Mouse (Mus musculus) common myeloid progenitor, adult 5-6 weeks (primary cell): ENCODE results near the gene Zfp90. TPM values are rescaled to one million over a fixed set of nuclear protein-coding genes. Genes with fewer than 3 reads are reported as not detected.
"Not testable (repeated sequence)": the region's sequence is repeated elsewhere in the genome, so short reads cannot be mapped to it uniquely, and the experiment has no call there.

ENCODE experiments used
- ATAC-seq: replicated peaks from 2 replicates; pipeline ENCODE4 v1.8.0; 2016; ENCODE audit warnings: low read depth, mild to moderate bottlenecking, moderate TSS enrichment, inconsistent platforms; ENCODE audit not compliant: poor library complexity, severe bottlenecking
- total RNA-seq: library from RNA; stranded (forward); fragments of 200-1000, 187-1606 nt; gene quantifications from 2 replicates; pipeline ENCODE4 v1.2.3, GENCODE M21; 2017

Gene Zfp90
- 13.4 and 13.5 TPM in 2 replicates for total RNA-seq

DNA sequence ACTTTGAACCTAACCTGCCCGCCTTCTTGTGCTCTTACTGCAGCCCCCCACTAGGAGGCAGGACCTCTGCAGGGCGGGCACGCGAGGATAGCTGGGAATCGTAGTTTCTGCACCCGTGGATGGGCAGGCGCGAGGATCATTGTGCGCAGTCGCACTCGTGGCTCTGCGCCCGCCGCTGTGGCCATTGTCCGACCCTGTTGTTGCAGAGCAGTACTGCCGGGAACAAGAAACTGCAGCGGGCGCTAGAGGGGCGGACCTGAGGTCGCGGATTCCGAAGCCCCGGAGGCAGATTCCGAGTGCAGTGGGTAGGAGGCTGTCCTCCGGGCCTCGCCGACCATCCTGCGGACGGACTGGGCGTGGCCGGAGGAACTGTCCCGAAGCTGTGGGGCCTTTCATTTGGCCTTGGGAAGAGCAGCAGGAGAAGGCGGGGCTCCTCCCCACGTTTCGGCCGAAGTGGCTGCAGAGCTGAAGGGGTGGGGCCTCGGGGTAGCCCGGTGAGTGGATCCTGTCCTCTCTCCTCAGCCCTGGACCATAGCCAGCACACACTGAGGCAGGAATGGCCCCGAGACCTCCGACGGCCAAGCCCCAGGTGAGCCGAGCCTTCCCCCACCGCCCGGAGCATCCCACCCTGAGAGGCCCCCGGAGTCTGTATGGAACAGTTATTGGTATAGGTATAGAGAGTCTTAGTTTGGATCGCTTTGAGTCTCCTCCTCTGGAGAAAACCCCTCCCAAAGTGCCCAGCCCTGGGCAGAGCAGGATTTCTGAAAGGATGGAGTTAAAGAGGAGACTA lies at the start of gene Zfp90:
TSS of gene Zfp90 (plus strand) at position 146 of the 790 bp plus-strand sequence.
- ATAC-seq: peak; percentile 97

DNA sequence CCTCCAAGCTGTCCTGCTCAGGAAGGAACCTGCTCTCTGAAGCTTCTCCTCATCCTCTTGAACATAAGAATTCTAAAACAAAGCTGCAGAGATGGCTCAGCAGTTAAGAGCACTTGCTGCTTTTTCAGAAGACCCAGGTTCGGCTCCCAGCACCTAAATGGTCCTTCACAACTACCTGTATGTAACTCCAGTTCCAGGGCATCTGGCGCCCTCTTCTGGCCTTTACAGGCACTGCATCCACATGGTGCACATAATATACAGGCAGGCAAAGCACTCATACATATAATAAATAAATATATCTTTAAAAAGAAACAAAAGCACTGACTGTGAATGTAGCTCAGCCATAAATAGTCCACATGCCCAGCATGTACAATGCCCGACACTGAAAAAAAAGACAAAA lies 46.6 kb upstream of the Zfp90 start:
- no peak for ATAC-seq

DNA sequence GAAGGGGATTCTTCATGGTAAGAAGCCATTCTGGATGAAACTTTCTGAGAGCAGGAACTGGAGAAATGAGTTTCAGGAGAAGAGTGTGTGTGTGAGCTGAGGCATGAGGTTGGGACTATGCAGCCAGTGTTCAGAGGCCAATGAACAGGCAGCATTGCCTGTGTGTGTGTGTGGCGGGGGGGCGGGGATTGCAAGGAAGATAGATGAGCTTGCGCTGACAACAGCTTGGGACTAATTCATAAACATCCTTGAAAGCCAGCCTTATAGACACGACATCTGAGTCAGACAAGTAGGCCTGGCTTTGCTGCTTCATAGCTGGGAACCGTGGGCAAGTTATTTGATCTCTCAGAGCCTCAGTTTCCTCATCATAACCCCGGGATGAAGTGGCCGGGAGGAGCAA lies 46.1 kb upstream of the Zfp90 start:
- no peak for ATAC-seq

DNA sequence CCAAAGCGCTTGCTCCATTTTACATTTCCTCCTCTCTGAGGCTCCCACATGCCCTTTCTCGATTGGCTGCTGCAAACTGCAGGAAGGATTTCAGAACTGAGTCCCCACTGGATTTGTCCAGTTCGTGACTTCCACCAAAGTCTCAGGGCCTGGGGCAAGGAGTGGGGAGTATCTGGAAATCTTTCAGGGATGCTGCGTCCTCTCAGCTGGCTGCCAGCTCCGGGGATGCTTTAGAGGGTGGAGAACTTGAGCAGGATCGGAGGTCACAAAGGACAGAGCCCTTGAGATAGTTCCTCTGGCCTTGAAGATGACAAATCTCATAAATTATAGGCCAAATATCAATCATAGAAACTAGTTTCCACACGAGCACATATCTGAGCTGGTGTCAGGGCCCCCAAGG lies 39.2 kb upstream of the Zfp90 start:
- no peak for ATAC-seq

DNA sequence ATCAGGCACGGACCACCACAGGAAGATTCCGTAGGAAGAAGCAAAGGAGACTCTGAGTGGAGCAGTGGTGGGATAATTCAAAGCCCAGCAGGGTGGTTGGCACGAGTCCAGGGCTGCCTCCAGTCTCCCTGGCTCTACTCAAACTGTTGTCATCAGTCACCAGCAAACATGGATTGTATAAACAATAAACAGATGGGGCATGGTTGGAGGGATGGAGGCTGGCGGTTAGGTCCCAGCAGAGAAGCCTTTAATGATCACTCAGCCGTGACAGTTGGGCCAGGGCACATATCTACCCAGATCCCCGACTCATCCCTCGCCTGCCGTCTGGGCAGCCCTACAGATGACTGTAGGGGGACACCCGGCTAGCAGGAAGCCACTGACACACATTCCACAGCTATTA lies 38.3 kb upstream of the Zfp90 start:
- no peak for ATAC-seq

DNA sequence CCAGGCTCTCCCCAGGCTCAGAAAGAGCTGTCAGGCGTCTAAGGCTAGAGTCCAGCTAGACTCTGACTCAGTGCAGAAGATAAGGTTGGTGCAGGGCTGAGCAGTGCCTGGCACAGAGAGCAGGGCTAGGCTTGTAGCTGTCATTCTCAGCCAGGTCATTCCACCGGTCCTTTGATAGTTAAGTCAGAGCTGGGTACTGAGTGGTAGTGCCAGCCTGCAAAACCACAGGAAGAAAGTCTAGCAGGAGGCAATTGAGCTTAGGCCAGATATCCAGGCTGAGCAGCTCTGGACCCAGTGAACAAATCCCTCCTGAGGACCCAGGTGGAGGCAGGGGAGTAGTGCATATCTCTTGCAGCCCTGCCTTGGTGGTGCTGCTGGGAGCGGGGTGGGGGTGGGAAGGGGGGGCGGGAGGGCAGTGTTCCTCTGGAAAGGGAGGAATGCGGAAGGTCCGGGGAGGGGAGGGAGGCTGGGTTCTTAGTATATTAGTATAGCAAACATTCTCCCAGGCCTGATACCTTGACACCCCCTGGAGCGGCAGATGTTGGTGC lies 36.6 kb upstream of the Zfp90 start:
- ATAC-seq: peak; percentile 45

DNA sequence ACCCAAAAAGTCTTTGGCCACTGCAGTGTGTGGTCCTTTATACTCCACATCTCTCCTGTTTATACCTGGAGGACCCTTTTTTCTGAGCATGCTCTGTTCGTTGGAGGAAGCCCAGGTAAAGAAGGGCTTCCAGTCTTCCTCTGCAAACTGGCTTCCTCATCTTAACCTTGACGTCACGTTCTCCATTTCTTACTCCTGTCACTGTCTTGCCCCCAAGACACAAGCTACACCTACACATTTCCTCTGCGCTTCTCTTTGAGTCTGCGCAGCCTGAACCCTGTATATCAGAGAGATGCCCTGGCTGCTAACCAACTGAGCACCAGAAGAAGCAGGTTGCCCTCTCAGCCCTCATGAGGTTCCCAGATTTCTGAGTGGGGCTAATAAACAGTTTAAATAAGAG lies 35.8 kb upstream of the Zfp90 start:
- no peak for ATAC-seq

DNA sequence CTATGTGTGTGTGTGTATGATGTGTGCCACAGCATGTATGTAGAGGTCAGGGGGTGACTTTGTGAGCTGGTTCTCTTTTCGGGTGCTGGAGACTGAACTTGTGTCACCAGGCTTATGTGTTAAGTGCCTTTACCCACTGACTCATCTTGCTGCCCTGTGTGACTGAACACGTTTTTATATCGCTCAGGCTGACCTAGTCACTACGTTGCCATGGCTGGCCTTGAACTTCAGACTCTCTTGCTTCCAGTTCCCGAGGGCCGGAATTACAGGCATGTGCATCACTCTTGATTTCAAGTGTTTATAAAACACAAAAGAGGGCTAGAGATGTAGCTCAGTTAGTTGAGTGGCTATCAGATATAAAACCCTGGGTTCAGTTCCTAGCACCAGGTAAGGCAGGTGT lies 34.1 kb upstream of the Zfp90 start:
- ATAC-seq: no peak

DNA sequence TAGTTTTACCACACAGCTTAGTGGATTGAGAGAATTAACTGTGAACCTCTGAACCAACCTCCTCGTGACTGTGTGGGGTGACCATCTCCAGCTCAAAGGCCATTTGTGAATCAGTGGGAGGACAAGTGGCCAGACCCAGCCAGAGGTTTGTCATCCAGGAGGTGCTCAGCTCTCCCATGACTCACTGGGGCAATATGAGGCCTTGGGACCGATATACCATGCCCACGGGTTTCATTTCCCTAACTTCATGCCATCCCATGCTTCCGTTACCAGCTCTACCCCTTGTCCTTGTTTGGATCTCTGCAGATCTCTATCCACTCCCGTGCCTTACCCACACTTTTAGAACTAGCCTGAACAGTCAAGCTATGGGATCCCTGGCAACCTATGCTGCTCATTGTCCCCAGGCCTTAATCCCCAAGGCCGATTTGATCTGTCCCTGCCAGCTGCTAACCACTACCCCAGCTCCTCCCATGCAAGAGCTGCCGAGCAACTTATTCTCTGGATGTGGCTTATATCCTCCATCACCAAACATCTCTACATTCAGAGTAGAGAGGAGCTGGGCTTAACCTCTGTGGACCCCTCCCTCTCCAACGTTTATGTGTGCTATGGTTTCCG lies 27.2 kb upstream of the Zfp90 start:
- ATAC-seq: peak; percentile 32; the same call in 1 of the 2 replicates

DNA sequence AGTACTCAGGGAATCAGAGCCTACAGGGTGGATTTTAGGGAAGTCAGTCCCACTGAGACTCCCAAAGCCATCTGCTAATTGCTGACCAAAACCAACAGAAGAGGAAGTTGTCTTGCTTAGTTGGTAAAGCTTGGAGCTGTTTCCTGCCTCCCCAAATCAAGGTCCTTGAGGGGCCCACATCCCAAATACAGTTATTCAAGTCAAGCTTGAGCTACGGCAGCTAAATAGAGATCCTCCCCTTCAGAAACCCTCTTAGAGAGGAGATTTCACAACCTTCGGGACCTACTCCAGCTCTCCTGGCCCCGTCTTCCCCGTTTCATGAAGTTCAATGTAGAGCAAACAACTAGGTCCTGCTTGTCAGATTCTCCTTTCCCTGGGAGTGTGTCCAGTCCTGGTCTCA lies 20.6 kb upstream of the Zfp90 start:
- ATAC-seq: peak; percentile 63

DNA sequence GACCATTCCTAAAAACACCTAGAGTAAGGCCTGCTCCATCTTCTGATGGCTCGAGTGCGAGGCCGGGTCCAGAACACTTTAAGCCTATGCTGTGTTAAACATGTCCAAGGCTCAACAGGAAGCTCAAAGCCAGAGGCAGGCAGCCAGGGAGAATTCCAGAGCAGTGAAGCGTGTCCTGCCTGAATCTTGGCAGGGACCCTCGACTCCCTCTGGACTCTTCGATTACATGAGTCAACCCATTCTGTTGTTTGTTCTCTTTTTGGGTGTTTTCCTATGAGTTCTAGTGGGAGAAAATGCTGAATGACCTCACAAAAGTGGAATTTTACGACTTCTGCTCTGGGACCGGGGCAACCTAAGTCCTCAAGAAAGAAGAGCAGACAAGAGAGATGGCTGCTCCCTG lies 15.4 kb upstream of the Zfp90 start:
- no peak for ATAC-seq

DNA sequence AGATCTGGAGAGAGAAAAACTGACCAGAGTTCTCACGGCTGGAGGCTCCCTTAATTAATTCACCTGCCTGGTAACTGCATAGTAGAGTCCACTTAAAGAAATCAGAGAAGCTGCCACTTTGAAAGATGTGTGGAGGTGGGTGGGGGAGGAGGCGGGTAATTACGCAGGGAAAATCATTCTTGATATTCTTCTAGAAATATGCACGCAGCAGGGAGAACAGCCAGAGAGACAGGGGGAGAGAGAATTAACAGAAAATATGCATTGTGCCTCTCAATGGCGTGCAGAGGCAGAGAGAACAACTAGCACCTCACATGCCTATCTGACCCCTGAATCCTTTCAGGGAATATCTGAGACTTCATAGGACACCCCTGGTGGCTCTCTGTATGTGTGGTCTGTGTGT lies 14.9 kb upstream of the Zfp90 start:
- ATAC-seq: no peak

DNA sequence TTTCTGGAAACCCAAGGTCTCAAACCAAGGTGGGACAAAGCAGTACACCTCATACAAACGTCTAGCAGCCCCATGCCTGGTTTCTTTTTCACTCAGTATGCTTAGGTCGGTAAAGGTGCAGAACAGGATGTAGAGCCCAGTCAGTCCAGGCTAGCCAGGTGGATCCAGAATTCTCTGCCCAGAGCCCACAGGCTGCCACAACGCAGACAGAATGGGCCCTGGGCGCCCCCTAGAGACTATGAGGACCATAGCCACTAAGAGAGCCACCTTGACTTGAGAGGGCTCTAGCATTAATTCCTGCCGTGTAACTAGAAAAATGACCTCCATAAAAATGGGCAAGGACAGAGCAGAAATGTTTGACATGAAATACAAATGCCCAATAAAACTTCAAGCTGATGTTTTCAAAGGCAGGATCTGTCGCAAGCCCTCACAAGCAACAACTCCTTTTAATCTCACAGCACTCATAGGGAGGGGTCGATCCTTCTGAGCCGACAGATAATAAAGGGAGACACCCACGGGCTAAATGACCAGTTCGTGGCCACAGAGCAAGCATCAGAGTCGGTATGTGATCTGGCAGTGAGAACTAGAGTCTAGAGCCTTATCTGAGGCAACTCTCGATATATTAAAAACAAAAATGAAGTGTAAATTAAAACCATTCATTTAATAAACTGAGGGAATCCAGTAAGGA lies 11.7 kb upstream of the Zfp90 start:
- ATAC-seq: peak; percentile 90

DNA sequence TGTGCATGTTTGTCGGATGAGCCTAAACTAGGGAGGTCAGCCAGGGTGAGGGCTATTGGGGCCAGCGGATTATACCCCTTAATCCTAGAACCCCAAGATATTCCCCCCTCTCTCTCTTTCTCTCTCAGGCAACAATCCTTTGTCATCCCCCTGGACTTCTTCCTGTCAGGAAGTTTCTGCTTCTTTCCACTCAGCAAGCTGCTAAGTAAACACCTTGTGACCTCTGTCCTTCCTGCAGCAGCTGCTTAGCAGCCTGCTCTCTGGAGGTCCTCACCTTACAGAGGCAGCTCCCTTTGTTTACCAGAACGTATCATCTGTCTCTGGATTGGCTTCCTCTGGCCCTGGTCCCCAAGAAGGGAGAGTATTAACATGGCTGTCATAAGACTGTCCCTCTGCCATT lies 10.3 kb upstream of the Zfp90 start:
- ATAC-seq: no peak

DNA sequence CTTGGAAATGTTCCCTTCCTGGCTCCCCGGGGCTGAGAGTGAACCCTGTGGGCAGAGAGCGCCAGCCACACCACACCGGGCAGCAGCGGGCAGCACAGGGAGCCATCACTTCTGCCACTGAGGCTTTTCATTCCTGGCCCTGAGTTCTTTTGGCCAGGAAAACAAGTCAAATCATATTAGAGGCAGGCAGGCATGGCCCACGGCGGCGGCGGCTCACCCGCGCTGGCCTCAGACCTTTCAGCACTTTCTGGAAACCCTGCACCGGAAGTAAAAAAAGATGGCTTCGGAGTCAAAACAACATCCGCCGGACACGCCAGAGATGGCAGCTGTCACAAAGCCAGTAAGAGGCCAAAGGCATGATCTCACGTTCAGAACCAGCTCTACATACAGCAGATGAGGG lies 9.3 kb upstream of the Zfp90 start:
- ATAC-seq: no peak

DNA sequence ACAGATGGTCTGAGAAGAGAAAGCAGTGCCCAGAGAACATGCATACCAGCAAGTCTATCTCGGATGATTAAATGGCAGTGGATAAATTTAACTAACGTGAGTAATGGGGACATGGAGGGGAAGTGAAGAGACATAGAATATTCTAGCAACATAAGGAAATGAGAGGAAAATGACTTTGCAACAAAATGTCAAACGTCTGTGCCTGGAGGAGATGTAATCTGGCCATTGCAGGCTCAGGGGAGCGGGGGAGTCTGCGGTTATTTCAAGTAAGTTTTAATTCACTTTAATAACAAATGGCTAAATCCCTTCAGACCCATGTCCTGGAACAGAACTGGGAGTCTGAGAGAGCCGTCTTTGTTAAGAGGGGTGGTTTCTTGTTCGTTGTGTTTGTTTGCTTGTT lies 5.1 kb upstream of the Zfp90 start:
- peak; percentile 20 for ATAC-seq

DNA sequence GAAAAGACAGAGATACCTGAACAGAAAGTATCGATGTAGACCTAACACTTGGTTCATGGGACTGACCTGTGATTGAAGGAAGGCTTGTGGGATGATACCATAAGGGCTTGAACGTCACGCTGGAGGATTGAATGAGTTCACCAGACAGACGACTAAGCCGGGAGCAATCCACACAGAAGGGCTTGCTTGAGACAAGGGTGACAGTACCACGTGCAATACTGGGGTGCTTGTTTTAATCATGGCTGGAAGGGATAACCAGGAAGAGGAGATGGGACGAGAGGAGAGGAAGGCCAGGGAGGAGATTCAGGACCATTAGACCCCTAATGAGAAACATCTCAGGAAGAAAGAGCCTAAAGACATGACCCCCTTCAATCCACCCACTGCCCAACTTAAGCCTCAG lies 4.6 kb upstream of the Zfp90 start:
- ATAC-seq: no peak

DNA sequence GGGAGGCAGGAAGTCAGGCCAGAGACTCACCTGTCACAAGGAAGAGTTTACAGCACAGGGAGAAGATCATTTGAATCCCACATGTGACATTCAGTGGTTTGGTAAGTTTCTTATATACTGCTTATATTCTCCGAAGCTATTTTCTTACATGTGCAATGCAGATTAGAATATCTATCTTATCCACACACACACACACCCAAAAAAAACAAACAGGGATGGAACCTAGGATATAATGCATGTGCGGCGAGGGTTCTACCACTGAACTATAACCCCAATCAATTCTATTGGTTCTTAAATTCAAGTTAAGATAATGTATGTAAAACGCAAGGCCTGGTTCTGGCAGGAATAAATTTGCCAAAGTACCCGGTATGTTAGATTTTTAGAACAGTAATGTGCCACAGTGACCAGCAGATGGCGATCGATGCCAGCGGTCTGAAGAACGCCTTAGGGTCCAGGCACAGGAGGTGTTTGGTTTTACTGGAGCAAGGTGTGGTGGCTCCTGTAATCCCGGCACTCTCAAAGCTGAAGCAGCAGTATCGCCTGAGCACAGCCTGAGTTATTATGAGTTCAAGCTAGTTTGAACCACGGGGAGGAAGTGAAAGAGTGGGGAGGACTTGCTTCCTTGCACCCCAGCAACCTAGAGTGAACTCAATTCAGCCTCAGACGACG lies 3.2 kb upstream of the Zfp90 start:
- peak; percentile 46 for ATAC-seq

DNA sequence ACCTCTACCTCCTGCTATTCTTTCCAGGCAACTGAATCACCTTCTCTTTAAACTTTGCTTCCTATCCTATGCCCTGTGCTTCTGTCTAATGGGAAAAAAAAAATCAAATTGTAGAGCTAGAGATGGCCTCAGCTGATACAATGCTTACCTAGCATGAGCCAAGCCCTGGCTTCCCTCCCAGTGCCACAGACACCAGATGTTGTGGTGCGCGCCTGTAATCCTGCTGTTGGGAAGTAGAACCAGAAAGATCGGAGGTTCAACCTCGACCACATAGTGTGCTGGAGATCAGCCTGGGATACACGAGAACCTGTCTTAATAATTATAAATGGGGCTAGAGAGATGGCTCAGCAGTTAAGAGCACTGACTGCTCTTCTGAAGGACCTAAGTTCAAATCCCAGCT lies 2.6 kb downstream of the Zfp90 start:
- no peak for ATAC-seq

DNA sequence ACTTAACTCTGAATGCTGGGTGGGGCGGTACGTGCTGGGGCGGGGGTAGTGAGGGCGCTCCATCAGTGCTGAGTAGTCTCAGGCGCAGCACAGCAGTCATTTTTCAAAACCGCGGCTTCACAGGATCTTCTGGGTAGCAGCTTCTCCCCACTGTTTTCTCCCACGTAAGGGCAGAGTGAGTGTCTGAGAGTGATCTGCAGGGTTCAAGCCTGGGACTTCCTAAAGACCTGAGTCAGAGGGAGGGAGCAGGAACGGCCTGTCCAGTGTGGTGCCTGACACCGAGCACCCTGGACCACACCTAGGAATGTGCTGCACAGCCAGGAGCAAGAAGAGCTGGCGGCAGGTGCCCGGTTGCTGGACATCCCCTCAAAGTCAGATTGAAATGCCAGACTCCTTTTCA lies 16.0 kb downstream of the Zfp90 start:
- ATAC-seq: no peak

DNA sequence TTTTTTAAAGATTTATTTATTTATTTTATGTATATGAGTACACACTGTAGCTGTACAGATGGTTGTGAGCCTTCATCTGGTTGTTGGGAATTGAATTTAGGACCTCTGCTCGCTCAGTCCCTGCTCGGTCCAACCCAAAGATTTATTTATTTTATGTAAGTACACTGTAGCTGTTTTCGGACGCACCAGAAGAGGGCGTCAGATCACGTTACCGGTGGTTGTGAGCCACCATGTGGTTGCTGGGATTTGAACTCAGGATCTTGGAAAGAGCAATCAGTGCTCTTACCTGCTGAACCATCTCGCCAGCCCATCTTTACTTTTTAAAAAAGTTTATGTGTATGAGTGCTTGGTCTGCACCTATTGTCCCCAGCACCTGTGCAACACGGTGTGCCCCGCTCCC lies 16.8 kb downstream of the Zfp90 start:
- not testable (repeated sequence) for ATAC-seq
